Mouse (Mus musculus): ENCODE measurements around the gene Ganc. TPM values are rescaled to one million over a fixed set of nuclear protein-coding genes. Genes with fewer than 3 reads are reported as not detected.

Gene Ganc
- polyA plus RNA-seq, 1 experiment, result not detected

DNA sequence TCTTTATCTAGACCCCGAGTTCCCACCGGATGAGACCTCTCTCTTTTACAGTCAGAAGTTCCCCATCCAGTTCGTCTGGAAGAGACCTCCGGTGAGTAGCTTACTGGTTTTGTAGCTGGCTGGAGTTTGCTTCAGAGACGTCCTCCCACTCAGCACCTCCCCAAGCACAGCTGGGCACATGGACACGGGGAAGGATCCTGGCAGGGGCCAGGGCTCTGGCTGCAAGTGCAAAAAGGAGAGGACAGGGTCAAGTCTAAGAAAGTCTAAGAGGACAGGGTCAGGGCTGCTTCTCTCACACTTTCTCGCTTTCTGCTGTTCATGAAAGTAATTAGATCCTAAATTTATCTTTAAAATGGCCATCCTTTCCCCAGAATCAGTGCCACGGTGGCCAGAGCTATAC, 60.4 kb downstream of the Ganc start:
- TF ChIP-seq CTCF (IDR thresholded peaks at IDR 0.05; ENCODE audit: insufficient read depth, low read depth, low read length) (no peak), POLR2A (IDR thresholded peaks at IDR 0.05; ENCODE audit: insufficient read depth, low read depth, low read length) (no peak)
- Histone ChIP-seq H3K27ac (ENCODE audit: insufficient read depth, low read depth, low read length) (no peak overlapping the region), H3K4me3 (ENCODE audit: insufficient read depth, low read depth, low read length) (no peak overlapping the region), H3K4me1 (ENCODE audit: control insufficient read depth, insufficient read depth, low read length) (no peaks in the 10 kb centered on the region)
- 68% methylated on average over 8 of the region's 8 CpGs for WGBS

DNA sequence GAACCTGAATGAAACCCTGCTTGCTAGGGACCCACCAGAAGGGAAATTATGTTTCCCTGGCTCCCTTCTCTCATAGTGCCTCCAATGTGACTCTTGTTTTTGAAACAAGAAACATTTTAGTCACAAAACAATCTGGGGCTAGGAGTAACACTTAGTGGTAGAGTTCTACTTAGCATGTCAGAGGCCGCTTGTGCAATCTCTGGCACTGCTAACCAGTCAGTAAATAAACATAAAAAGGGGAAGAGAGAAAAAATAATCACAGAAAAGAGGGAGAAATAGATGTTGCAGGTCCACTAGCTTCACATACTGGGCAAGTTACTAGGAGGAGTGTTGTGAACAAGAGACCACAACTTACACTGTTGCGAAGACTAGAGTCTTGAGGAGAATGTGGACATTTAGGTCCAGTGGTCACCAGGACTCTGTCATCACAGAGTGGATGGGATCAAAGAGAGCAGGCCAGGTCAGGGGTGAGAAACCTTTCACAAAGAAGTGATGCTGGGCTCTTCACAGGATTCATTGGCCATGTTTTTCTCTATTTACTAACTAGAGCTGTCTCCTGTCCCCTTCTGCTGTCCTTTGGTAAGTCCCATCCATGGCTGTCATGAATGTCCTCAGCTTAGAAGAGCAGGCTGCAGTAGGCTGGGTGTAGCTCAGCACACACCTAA, 61.2 kb downstream of the Ganc start:
- TF ChIP-seq CTCF (IDR thresholded peaks at IDR 0.05; ENCODE audit: insufficient read depth, low read depth, low read length) (no peak), POLR2A (IDR thresholded peaks at IDR 0.05; ENCODE audit: insufficient read depth, low read depth, low read length) (no peak)
- WGBS, result 91% methylated on average over 2 of the region's 2 CpGs
- H3K4me3 ChIP-seq (ENCODE audit: insufficient read depth, low read depth, low read length), result no peak overlapping the region
- no peaks in the 10 kb centered on the region for H3K4me1 ChIP-seq (ENCODE audit: control insufficient read depth, insufficient read depth, low read length)
- H3K27ac ChIP-seq (ENCODE audit: insufficient read depth, low read depth, low read length), result no peak overlapping the region

DNA sequence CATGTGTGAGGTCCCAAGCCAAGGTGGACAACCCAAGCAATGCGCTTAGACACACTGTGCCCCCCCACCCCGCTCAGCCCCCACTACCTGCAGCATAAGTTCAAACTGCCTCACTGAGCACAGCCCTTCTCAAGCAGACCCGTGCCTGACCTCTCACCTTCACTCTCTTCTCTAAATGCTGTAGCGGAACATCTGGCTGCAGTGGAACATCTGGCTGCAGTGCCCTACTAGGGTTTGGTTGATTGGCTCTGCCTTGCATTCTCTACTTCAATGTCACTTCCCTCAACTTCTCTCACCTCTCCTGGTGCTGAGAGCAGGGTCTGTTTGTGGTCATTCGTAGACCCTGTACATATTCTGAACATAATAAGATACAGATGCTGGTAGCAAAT, 61.7 kb downstream of the Ganc start:
- H3K4me1 ChIP-seq (ENCODE audit: control insufficient read depth, insufficient read depth, low read length), result no peaks in the 10 kb centered on the region
- TF ChIP-seq CTCF (IDR thresholded peaks at IDR 0.05; ENCODE audit: insufficient read depth, low read depth, low read length) (no peak), POLR2A (IDR thresholded peaks at IDR 0.05; ENCODE audit: insufficient read depth, low read depth, low read length) (no peak)
- no peak overlapping the region for H3K27ac ChIP-seq (ENCODE audit: insufficient read depth, low read depth, low read length)
- no peak overlapping the region for H3K4me3 ChIP-seq (ENCODE audit: insufficient read depth, low read depth, low read length)
- 88% methylated on average over 5 of the region's 5 CpGs for WGBS

DNA sequence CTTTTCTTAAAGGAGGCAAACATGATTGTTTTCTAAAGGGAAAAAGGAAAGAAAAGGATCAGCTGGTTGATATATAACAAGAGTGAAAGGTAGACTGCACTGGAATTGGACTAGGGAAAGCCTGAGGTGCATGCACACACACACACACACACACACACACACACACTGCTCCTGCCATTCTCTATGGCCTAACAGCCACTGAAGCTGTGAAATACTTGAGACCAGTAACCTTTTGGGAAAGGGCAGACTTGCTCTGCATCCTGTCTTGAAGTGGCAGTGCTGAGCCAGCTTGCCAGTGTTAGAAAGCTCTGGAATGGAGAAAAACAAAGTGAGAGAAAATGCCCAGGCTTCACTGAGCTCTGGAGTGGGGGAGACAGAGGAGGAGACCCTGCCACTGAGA, 64.3 kb downstream of the Ganc start:
- no peak overlapping the region for H3K4me3 ChIP-seq (ENCODE audit: insufficient read depth, low read depth, low read length)
- no peak overlapping the region for H3K27ac ChIP-seq (ENCODE audit: insufficient read depth, low read depth, low read length)
- no peaks in the 10 kb centered on the region for H3K4me1 ChIP-seq (ENCODE audit: control insufficient read depth, insufficient read depth, low read length)
- TF ChIP-seq CTCF (IDR thresholded peaks at IDR 0.05; ENCODE audit: insufficient read depth, low read depth, low read length) (no peak), POLR2A (IDR thresholded peaks at IDR 0.05; ENCODE audit: insufficient read depth, low read depth, low read length) (no peak)

DNA sequence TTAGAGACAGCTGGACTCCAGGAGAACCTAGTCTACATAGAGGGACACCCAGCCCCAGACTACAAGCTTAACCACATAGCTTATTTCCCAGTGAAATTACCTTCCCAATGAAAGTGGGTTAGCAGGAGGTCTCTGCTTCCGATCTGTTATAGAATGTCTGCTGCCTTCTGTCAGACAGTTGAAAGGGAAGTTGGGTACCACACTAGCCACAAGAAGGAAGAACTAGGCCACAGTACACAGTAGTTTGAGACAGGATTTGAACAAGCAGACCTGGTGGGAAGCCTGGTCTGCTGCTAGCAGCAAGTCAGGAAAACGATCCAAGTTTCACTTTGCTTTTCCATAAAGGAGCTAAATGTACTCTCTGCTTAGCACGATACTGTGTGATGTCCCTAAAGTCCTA, 65.5 kb downstream of the Ganc start:
- Histone ChIP-seq H3K27ac (ENCODE audit: insufficient read depth, low read depth, low read length) (no peak overlapping the region), H3K4me3 (ENCODE audit: insufficient read depth, low read depth, low read length) (no peak overlapping the region), H3K4me1 (ENCODE audit: control insufficient read depth, insufficient read depth, low read length) (no peaks in the 10 kb centered on the region)
- TF ChIP-seq CTCF (IDR thresholded peaks at IDR 0.05; ENCODE audit: insufficient read depth, low read depth, low read length) (no peak), POLR2A (IDR thresholded peaks at IDR 0.05; ENCODE audit: insufficient read depth, low read depth, low read length) (no peak)
- 88% methylated on average over 3 of the region's 3 CpGs for WGBS

DNA sequence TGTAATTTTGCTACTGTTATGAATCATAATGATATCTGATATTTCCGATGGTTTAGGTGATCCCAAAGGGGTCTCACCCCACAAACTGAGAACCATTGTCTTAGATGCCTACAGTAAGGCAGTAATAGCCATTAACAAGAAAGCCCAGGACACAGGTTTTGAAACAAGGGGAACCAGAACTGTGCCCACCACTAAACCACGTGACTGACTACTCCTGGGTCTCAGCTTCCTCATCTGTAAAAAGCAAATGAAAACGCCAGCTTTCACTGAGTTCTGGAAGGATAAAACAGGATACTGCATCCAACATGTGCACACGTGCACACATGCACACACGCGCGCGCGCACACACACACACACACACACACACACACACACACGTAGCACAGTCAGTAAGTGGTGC, 66.0 kb downstream of the Ganc start:
- Histone ChIP-seq H3K4me3 (ENCODE audit: insufficient read depth, low read depth, low read length) (no peak overlapping the region), H3K4me1 (ENCODE audit: control insufficient read depth, insufficient read depth, low read length) (no peaks in the 10 kb centered on the region), H3K27ac (ENCODE audit: insufficient read depth, low read depth, low read length) (no peak overlapping the region)
- 91% methylated on average over 10 of the region's 10 CpGs for WGBS
- no peak for TF ChIP-seq CTCF (IDR thresholded peaks at IDR 0.05; ENCODE audit: insufficient read depth, low read depth, low read length)

DNA sequence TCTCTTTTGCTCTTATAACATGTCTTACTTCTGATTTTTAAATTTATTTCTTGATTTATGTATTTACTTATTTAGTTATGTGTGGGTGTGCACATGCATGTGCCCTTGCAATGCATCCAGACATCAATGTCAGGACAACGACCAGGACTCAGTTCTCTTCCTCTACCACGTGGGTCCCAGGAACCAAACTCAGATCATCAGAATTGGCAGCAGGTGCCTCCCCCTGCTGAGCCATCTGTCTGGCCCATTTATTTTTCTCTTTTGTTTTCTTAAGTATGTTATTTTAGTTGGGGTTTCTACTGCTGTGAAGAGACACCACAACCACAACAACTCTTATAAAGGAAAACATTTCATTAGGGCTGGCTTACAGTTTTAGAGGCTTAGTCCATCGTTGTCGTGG, 67.2 kb downstream of the Ganc start:
- 43% methylated on average over 4 of the region's 4 CpGs for WGBS

DNA sequence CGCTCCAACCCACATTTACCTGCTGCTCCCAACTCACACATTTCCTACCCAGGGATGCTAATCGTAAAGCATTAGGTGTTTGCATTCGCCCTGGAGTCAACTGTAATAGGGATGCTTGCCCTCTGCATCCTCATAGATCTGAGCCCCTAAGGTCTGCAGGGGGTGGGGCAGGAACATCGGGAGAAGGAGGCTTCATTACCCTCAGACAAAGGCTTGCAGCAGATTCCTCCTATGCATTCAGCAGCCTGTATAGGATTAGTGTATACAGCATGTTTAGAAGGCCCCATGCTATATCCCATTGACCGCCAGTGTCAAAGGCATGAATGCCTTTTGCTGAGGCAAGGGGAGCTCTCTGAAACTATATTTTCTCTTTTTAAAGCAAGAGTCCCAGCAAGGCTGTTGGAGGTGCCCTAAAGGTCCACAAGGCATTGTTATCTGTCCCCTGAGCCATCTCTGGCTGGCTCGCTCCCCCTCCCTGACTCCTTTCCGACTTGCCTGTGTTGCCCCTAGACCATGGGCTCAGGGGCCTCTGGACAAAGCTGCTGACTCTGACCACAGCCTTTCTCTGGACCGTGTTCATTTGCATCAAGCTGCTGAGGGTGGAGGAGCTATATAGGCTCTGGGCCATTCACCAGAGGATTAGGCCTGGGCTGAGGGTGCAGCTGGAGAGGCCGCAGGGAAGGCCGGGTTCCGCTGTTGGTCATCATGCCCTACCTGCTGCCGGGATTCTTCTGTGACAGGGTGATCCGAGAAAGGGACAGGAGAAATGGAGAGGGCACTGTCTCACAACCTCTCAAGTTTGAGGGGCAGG, 72.8 kb downstream of the Ganc start:
- no peak overlapping the region for H3K27ac ChIP-seq (ENCODE audit: insufficient read depth, low read depth, low read length)
- H3K4me3 ChIP-seq (ENCODE audit: insufficient read depth, low read depth, low read length), result no peak overlapping the region
- 0 out of 2 replicates have a peak, but pooled peaks cover 2% of the 10 kb centered on the region for H3K4me1 ChIP-seq (ENCODE audit: control insufficient read depth, insufficient read depth, low read length)
- WGBS, result 52% methylated on average over 13 of the region's 13 CpGs
- TF ChIP-seq POLR2A (IDR thresholded peaks at IDR 0.05; ENCODE audit: insufficient read depth, low read depth, low read length) (no peak), CTCF (IDR thresholded peaks at IDR 0.05; ENCODE audit: insufficient read depth, low read depth, low read length) (no peak)

More for the DNA sequence above, 67.2 kb downstream of the Ganc start:
- TF ChIP-seq POLR2A (IDR thresholded peaks at IDR 0.05; ENCODE audit: insufficient read depth, low read depth, low read length), result no peak
- no peak for TF ChIP-seq CTCF (IDR thresholded peaks at IDR 0.05; ENCODE audit: insufficient read depth, low read depth, low read length)
- no peaks in the 10 kb centered on the region for H3K4me1 ChIP-seq (ENCODE audit: control insufficient read depth, insufficient read depth, low read length)
- H3K27ac ChIP-seq (ENCODE audit: insufficient read depth, low read depth, low read length), result no peak overlapping the region
- H3K4me3 ChIP-seq (ENCODE audit: insufficient read depth, low read depth, low read length), result no peak overlapping the region

DNA sequence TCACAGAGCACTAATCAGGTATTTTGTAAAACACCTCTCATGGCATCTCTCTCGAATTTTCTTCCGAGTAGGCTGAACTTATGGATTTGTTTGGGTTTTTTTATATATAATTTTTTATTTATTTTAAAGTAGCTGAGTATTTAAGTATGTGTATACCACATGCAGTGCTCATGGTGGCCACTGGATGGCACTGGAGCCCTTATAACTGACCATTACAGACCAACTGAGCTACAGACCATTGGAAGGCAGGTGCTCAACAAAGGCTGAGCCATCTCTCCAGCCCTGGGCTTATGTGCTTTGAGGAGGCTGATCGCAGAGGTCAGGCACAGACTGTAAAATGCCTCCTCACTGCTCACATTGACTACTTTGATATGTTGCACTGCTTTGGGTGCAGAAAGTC, 74.9 kb downstream of the Ganc start:
- no peak for TF ChIP-seq CTCF (IDR thresholded peaks at IDR 0.05; ENCODE audit: insufficient read depth, low read depth, low read length)
- peaks cover 6% of the 10 kb centered on the region; the same call in 1 of the 2 replicates for H3K4me1 ChIP-seq (ENCODE audit: control insufficient read depth, insufficient read depth, low read length)
- H3K4me3 ChIP-seq (ENCODE audit: insufficient read depth, low read depth, low read length), result no peak overlapping the region
- no peak overlapping the region for H3K27ac ChIP-seq (ENCODE audit: insufficient read depth, low read depth, low read length)
- 63% methylated on average over 3 of the region's 3 CpGs for WGBS

Measured in olfactory bulb, adult 2 months (tissue).